Mouse (Mus musculus): ENCODE measurements around the gene Cmtm6. TPM values are rescaled to one million over a fixed set of nuclear protein-coding genes. Genes with fewer than 3 reads are reported as not detected.

Cmtm6 gene
- polyA plus RNA-seq, 2 experiments from 2014 or later, result 77.1 to 88.5 TPM

GRCm38 (mm10) chr9:114731871-114732682, 1.2 kb downstream of the Cmtm6 start:
- ATAC-seq, result peak; percentile 13

GRCm38 (mm10) chr9:114733238-114733637, 2.3 kb downstream of the Cmtm6 start:
- no peak for ATAC-seq

- ATAC-seq, result no peak
Observed at GRCm38 (mm10) chr9:114736442-114736841, 5.5 kb downstream of the Cmtm6 start.

- peak; percentile 88 for ATAC-seq
Observed at GRCm38 (mm10) chr9:114740336-114740735, 9.4 kb downstream of the Cmtm6 start.

GRCm38 (mm10) chr9:114742731-114743130, 11.8 kb downstream of the Cmtm6 start:
- peak; percentile 49 for ATAC-seq

- no peak for ATAC-seq
Observed at GRCm38 (mm10) chr9:114745163-114745562, 14.2 kb downstream of the Cmtm6 start.

- ATAC-seq, result no peak
Observed at GRCm38 (mm10) chr9:114745654-114746053, 14.7 kb downstream of the Cmtm6 start.

GRCm38 (mm10) chr9:114747012-114747411, 16.1 kb downstream of the Cmtm6 start:
- ATAC-seq, result no peak

GRCm38 (mm10) chr9:114747466-114747865, 16.6 kb downstream of the Cmtm6 start:
- no peak for ATAC-seq

GRCm38 (mm10) chr9:114751582-114751981, 20.7 kb downstream of the Cmtm6 start:
- ATAC-seq, result no peak

GRCm38 (mm10) chr9:114752311-114752710, 21.4 kb downstream of the Cmtm6 start:
- peak; percentile 68 for ATAC-seq

- ATAC-seq, result peak; percentile 84
Observed at GRCm38 (mm10) chr9:114752863-114753484, 22.1 kb downstream of the Cmtm6 start.

GRCm38 (mm10) chr9:114758272-114758671, 27.4 kb downstream of the Cmtm6 start:
- ATAC-seq, result peak; percentile 55

GRCm38 (mm10) chr9:114758801-114759200, 27.9 kb downstream of the Cmtm6 start:
- ATAC-seq, result no peak

- ATAC-seq, result no peak
Observed at GRCm38 (mm10) chr9:114759886-114760285, 29.0 kb downstream of the Cmtm6 start.

- peak; percentile 50 for ATAC-seq
Observed at GRCm38 (mm10) chr9:114760353-114760752, 29.4 kb downstream of the Cmtm6 start.

GRCm38 (mm10) chr9:114761848-114762247, 30.9 kb downstream of the Cmtm6 start:
- ATAC-seq, result peak; percentile 24

GRCm38 (mm10) chr9:114763341-114763740, 32.4 kb downstream of the Cmtm6 start:
- ATAC-seq, result no peak

- ATAC-seq, result no peak
Observed at GRCm38 (mm10) chr9:114767030-114767429, 36.1 kb downstream of the Cmtm6 start.

- ATAC-seq, result no peak
Observed at GRCm38 (mm10) chr9:114767507-114767906, 36.6 kb downstream of the Cmtm6 start.

- ATAC-seq, result no peak
Observed at GRCm38 (mm10) chr9:114768066-114768465, 37.1 kb downstream of the Cmtm6 start.

GRCm38 (mm10) chr9:114770224-114770623, 39.3 kb downstream of the Cmtm6 start:
- ATAC-seq, result peak; percentile 87

GRCm38 (mm10) chr9:114771565-114771964, 40.6 kb downstream of the Cmtm6 start:
- no peak for ATAC-seq

GRCm38 (mm10) chr9:114774629-114775028, 43.7 kb downstream of the Cmtm6 start:
- no peak for ATAC-seq

All from activated CD4-positive, CD25-positive, alpha-beta regulatory T cell, adult 4 months (primary cell).